Mouse (Mus musculus) heart, postnatal 0 days (tissue): ENCODE measurements around the gene Mum1. TPM values are rescaled to one million over a fixed set of nuclear protein-coding genes. Genes with fewer than 3 reads are reported as not detected.

Experiments
- ATAC-seq: fragments of 200-750 bp; cut with Nextera tagmentation; 2 replicates; pipeline ENCODE4 v1.8.0; 2017; ENCODE audit warnings: low read depth, moderate number of reproducible peaks, moderate library complexity; ENCODE audit not compliant: insufficient read depth
- DNase-seq: peaks from one replicate; pipeline ENCODE4 v3.0.0-alpha.2; 2016; ENCODE audit warnings: low spot score
- H3K27ac ChIP-seq: fragments of 300-500 bp; sonication (generic); 2 replicates; pipeline ENCODE4 v1.5.1; 2014; ENCODE audit warnings: low read depth, mild to moderate bottlenecking
- H3K27me3 ChIP-seq: fragments of 300-500 bp; sonication (generic); 2 replicates; pipeline ENCODE4 v1.6.1; 2014; ENCODE audit warnings: low read length, mixed read lengths; ENCODE audit not compliant: control insufficient read depth, insufficient read depth
- H3K36me3 ChIP-seq: fragments of 300-500 bp; sonication (generic); replicated peaks from 2 replicates; pipeline ENCODE4 v1.6.1; 2014; ENCODE audit warnings: low read length, mixed read lengths; ENCODE audit not compliant: control insufficient read depth, insufficient read depth
- H3K4me1 ChIP-seq: fragments of 300-500 bp; sonication (generic); 2 replicates; pipeline ENCODE4 v1.6.1; 2014; ENCODE audit warnings: antibody characterized with exemption; ENCODE audit not compliant: control insufficient read depth, insufficient read depth
- H3K4me2 ChIP-seq: fragments of 300-500 bp; sonication (generic); 2 replicates; pipeline ENCODE4 v1.6.1; 2014; ENCODE audit warnings: low read depth, mild to moderate bottlenecking, low read length, moderate library complexity
- H3K4me3 ChIP-seq: fragments of 300-500 bp; sonication (generic); 2 replicates; pipeline ENCODE4 v1.5.1; 2014; ENCODE audit warnings: low read depth, low read length
- H3K9ac ChIP-seq: fragments of 300-500 bp; sonication (generic); replicated peaks from 2 replicates; pipeline ENCODE4 v1.6.1; 2014; ENCODE audit warnings: low read depth, low read length, mixed read lengths
- H3K9me3 ChIP-seq: fragments of 300-500 bp; sonication (generic); replicated peaks from 2 replicates; pipeline ENCODE4 v1.6.1; 2016; ENCODE audit warnings: low read length; ENCODE audit not compliant: control insufficient read depth
- CTCF ChIP-seq: IDR thresholded peaks from 2 replicates; pipeline ENCODE4 v1.5.1; 2016; ENCODE audit warnings: antibody characterized with exemption, control low read depth, low read depth
- EP300 ChIP-seq: IDR thresholded peaks from 2 replicates; pipeline ENCODE4 v1.6.1; 2016; ENCODE audit warnings: antibody characterized with exemption, low read depth
- WGBS: fragments of 180-500 bp; shearing (Covaris S2); extraction: QIAGEN DNeasy Blood & Tissue Kit; methylation state at CpG from one replicate; pipeline ENCODE4 v1.1.7; 2014; 5-methylcytosine and 5-hydroxymethylcytosine counted together
- microRNA-seq: library from miRNA; unstranded; fragments of <30 nt; microRNA quantifications from one replicate; pipeline ENCODE4, GENCODE M21; 2016
- polyA plus RNA-seq: library from polyadenylated mRNA; unstranded; fragments of >200 nt; fragmentation: Nextera tagmentation; extraction: Ambion mirVana; gene quantifications from 2 replicates; pipeline ENCODE4 v1.2.1, GENCODE M21; 2015
- total RNA-seq: library from RNA; depleted of rRNA; stranded (reverse); fragments of >200 nt; gene quantifications from 2 replicates; pipeline ENCODE4 v1.2.3, GENCODE M21; 2014; ENCODE audit warnings: low replicate concordance; rRNA removed

Mum1 gene
- total and polyA plus RNA-seq, 2 experiments from 2014 or later, result 18.4 to 59.7 TPM

- WGBS, result 95% methylated on average over 12 of the region's 12 CpGs
- Histone ChIP-seq H3K36me3 (peaks cover 50% of the 10 kb centered on the region), H3K4me2 (no peak overlapping the region), H3K27ac (no peak overlapping the region), H3K4me3 (no peak overlapping the region), H3K9ac (no peak overlapping the region), H3K9me3 (no peaks in the 10 kb centered on the region), H3K27me3 (no peaks in the 10 kb centered on the region), H3K4me1 (no peaks in the 10 kb centered on the region)
- TF ChIP-seq EP300 (no peak), CTCF (no peak)
- DNase-seq, result no peak
- no peak for ATAC-seq
These were observed 61.9 kb downstream of the Mum1 start for GRCm38 (mm10) chr10:80288097-80288496.

GRCm38 (mm10) chr10:80288657-80289056, 62.4 kb downstream of the Mum1 start:
- Histone ChIP-seq H3K9me3 (no peaks in the 10 kb centered on the region), H3K4me1 (no peaks in the 10 kb centered on the region), H3K36me3 (peaks cover 46% of the 10 kb centered on the region), H3K4me3 (no peak overlapping the region), H3K27me3 (no peaks in the 10 kb centered on the region), H3K27ac (no peak overlapping the region), H3K4me2 (no peak overlapping the region), H3K9ac (no peak overlapping the region)
- 62% methylated on average over 8 of the region's 8 CpGs for WGBS
- TF ChIP-seq CTCF, result no peak
- no peak for TF ChIP-seq EP300
- DNase-seq, result no peak
- ATAC-seq, result no peak

- under 1% methylated on average over 72 of the region's 72 CpGs for whole genome bisulfite sequencing
- TF ChIP-seq EP300, result 0 out of 2 replicates have a peak, but pooled peaks have one; percentile 43
- TF ChIP-seq CTCF, result peak; percentile 66
These were observed 66.3 kb downstream of the Mum1 start, which contains the start of gene Rps15 for GRCm38 (mm10) chr10:80292251-80293146. Rps15 (plus strand) TSS chr10:80292453.

GRCm38 (mm10) chr10:80293325-80293724, 67.1 kb downstream of the Mum1 start:
- Histone ChIP-seq H3K9me3 (no peaks in the 10 kb centered on the region), H3K4me2 (peak overlapping the region; percentile 71), H3K4me3 (peak overlapping the region; percentile 80), H3K27ac (peak overlapping the region; percentile 88), H3K4me1 (0 out of 2 replicates have a peak, but pooled peaks cover 4% of the 10 kb centered on the region), H3K27me3 (peaks cover 8% of the 10 kb centered on the region), H3K36me3 (peaks cover 14% of the 10 kb centered on the region), H3K9ac (peak overlapping the region; percentile 94)
- WGBS, result 24% methylated on average over 14 of the region's 14 CpGs
- ATAC-seq, result no peak
- no peak for DNase-seq
- no peak for TF ChIP-seq CTCF
- no peak for TF ChIP-seq EP300

More at GRCm38 (mm10) chr10:80292251-80293146, 66.3 kb downstream of the Mum1 start, which contains the start of gene Rps15:
- H3K4me1 ChIP-seq, result 0 out of 2 replicates have a peak, but pooled peaks cover 4% of the 10 kb centered on the region
- H3K4me3 ChIP-seq, result peak within 1 kb of the TSS; percentile 80
- H3K27me3 ChIP-seq, result 0 out of 2 replicates have a peak, but pooled peaks cover 2% of the 10 kb centered on the region
- ATAC-seq (peak; percentile 92), DNase-seq (peak; percentile 97)
- H3K9me3 ChIP-seq, result no peaks in the 10 kb centered on the region
- H3K27ac ChIP-seq, result peak within 1 kb of the TSS; percentile 88
- H3K36me3 ChIP-seq, result peaks cover 22% of the 10 kb centered on the region
- H3K9ac ChIP-seq, result peak within 1 kb of the TSS; percentile 94
- peak within 1 kb of the TSS; percentile 71 for H3K4me2 ChIP-seq

Small RNAs within 50 kb of the gene (microRNA-seq; reads per million reads assigned to microRNA genes)
- gene Mir6911, result not detected

Other genes starting within 250 kb of the Mum1 start
- gene Tmem259, start 242.1 kb upstream of the Mum1 start, total RNA-seq, result 162 and 182 TPM in 2 replicates
- gene Tmem259, start 242.1 kb upstream of the Mum1 start, polyA plus RNA-seq, result 18.0 and 18.1 TPM in 2 replicates
- 142 and 158 TPM in 2 replicates for gene Cnn2, start 237.8 kb upstream of the Mum1 start, total RNA-seq
- gene Cnn2, start 237.8 kb upstream of the Mum1 start, polyA plus RNA-seq, result 126 and 149 TPM in 2 replicates
- gene Abca7, start 229.9 kb upstream of the Mum1 start, total RNA-seq, result 10.4 and 11.4 TPM in 2 replicates
- 1.9 TPM in 2 replicates for gene Abca7, start 229.9 kb upstream of the Mum1 start, polyA plus RNA-seq
- gene Arhgap45, start 209.8 kb upstream of the Mum1 start, total RNA-seq, result 3.9 and 11.0 TPM in 2 replicates
- 1.9 TPM in 2 replicates for gene Arhgap45, start 209.8 kb upstream of the Mum1 start, polyA plus RNA-seq
- gene Polr2e, start 186.6 kb upstream of the Mum1 start, total RNA-seq, result 70.6 and 106 TPM in 2 replicates
- 120 and 123 TPM in 2 replicates for gene Polr2e, start 186.6 kb upstream of the Mum1 start, polyA plus RNA-seq
- gene Gpx4, start 179.3 kb upstream of the Mum1 start, total RNA-seq, result 490 and 500 TPM in 2 replicates
- gene Gpx4, start 179.3 kb upstream of the Mum1 start, polyA plus RNA-seq, result 874 and 900 TPM in 2 replicates
- 21.1 and 22.0 TPM in 2 replicates for gene Sbno2, start 120.9 kb upstream of the Mum1 start, total RNA-seq
- 5.9 and 6.3 TPM in 2 replicates for gene Sbno2, start 120.9 kb upstream of the Mum1 start, polyA plus RNA-seq
- 40.3 and 57.4 TPM in 2 replicates for gene Stk11, start 110.6 kb upstream of the Mum1 start, total RNA-seq
- gene Stk11, start 110.6 kb upstream of the Mum1 start, polyA plus RNA-seq, result 10.6 and 10.8 TPM in 2 replicates
- gene Atp5d, start 87.8 kb upstream of the Mum1 start, total RNA-seq, result 970 and 972 TPM in 2 replicates
- gene Atp5d, start 87.8 kb upstream of the Mum1 start, polyA plus RNA-seq, result 1,858 and 1,876 TPM in 2 replicates
- 2.8 and 5.9 TPM in 2 replicates for gene Cbarp, start 85.6 kb upstream of the Mum1 start, total RNA-seq
- 1.0 and 1.1 TPM in 2 replicates for gene Cbarp, start 85.6 kb upstream of the Mum1 start, polyA plus RNA-seq
- 100 and 122 TPM in 2 replicates for gene Midn, start 78.2 kb upstream of the Mum1 start, total RNA-seq
- 12.4 and 15.8 TPM in 2 replicates for gene Midn, start 78.2 kb upstream of the Mum1 start, polyA plus RNA-seq
- gene Cirbp, start 60.4 kb upstream of the Mum1 start, total RNA-seq, result 121 and 163 TPM in 2 replicates
- gene Cirbp, start 60.4 kb upstream of the Mum1 start, polyA plus RNA-seq, result 208 and 330 TPM in 2 replicates
- gene 1600002K03Rik, start 53.5 kb upstream of the Mum1 start, total RNA-seq, result 0.66 and 8.9 TPM in 2 replicates
- 4.6 and 5.7 TPM in 2 replicates for gene 1600002K03Rik, start 53.5 kb upstream of the Mum1 start, polyA plus RNA-seq
- gene Efna2, start 47.0 kb upstream of the Mum1 start, total RNA-seq, result 2.4 and 3.0 TPM in 2 replicates
- 3.3 and 3.7 TPM in 2 replicates for gene Efna2, start 47.0 kb upstream of the Mum1 start, polyA plus RNA-seq
- gene Ndufs7, start 22.7 kb downstream of the Mum1 start, total RNA-seq, result 838 and 847 TPM in 2 replicates
- 1,203 and 1,284 TPM in 2 replicates for gene Ndufs7, start 22.7 kb downstream of the Mum1 start, polyA plus RNA-seq
- gene Gamt, start 34.6 kb downstream of the Mum1 start, total RNA-seq, result 27.2 and 27.7 TPM in 2 replicates
- 22.8 and 25.7 TPM in 2 replicates for gene Gamt, start 34.6 kb downstream of the Mum1 start, polyA plus RNA-seq
- gene Dazap1, start 35.1 kb downstream of the Mum1 start, total RNA-seq, result 88.9 and 96.2 TPM in 2 replicates
- gene Dazap1, start 35.1 kb downstream of the Mum1 start, polyA plus RNA-seq, result 24.8 and 30.3 TPM in 2 replicates
- gene Rps15, start 66.0 kb downstream of the Mum1 start, total RNA-seq, result 1,030 and 1,317 TPM in 2 replicates
- 499 and 510 TPM in 2 replicates for gene Rps15, start 66.0 kb downstream of the Mum1 start, polyA plus RNA-seq
- gene Apc2, start 69.5 kb downstream of the Mum1 start, total RNA-seq, result 1.4 and 3.4 TPM in 2 replicates
- 0.77 and 0.83 TPM in 2 replicates for gene Apc2, start 69.5 kb downstream of the Mum1 start, polyA plus RNA-seq
- 13.5 and 41.4 TPM in 2 replicates for gene 2310011J03Rik, start 94.1 kb downstream of the Mum1 start, total RNA-seq
- 35.2 and 37.4 TPM in 2 replicates for gene 2310011J03Rik, start 94.1 kb downstream of the Mum1 start, polyA plus RNA-seq
- gene Pcsk4, start 103.1 kb downstream of the Mum1 start, total RNA-seq, result not detected in 2 replicates
- 2.0 and 2.1 TPM in 2 replicates for gene Pcsk4, start 103.1 kb downstream of the Mum1 start, polyA plus RNA-seq
- not detected in 2 replicates for gene Reep6, start 103.5 kb downstream of the Mum1 start, total RNA-seq
- 0.85 and 1.0 TPM in 2 replicates for gene Reep6, start 103.5 kb downstream of the Mum1 start, polyA plus RNA-seq
- 18.5 and 34.6 TPM in 2 replicates for gene Adamtsl5, start 122.0 kb downstream of the Mum1 start, total RNA-seq
- gene Adamtsl5, start 122.0 kb downstream of the Mum1 start, polyA plus RNA-seq, result 12.6 and 14.6 TPM in 2 replicates
- gene Plk5, start 130.0 kb downstream of the Mum1 start, total RNA-seq, result 1.7 TPM in 1 of 2 replicates, not detected in the other
- 0.05 TPM in 2 replicates for gene Plk5, start 130.0 kb downstream of the Mum1 start, polyA plus RNA-seq
- gene Mex3d, start 161.2 kb downstream of the Mum1 start, total RNA-seq, result 20.0 and 26.4 TPM in 2 replicates
- gene Mex3d, start 161.2 kb downstream of the Mum1 start, polyA plus RNA-seq, result 2.2 and 2.9 TPM in 2 replicates
- 35.1 and 35.3 TPM in 2 replicates for gene Mbd3, start 173.1 kb downstream of the Mum1 start, total RNA-seq
- 75.6 and 78.0 TPM in 2 replicates for gene Mbd3, start 173.1 kb downstream of the Mum1 start, polyA plus RNA-seq
- gene Uqcr11, start 180.4 kb downstream of the Mum1 start, total RNA-seq, result 1,589 and 2,020 TPM in 2 replicates
- gene Uqcr11, start 180.4 kb downstream of the Mum1 start, polyA plus RNA-seq, result 3,128 and 3,343 TPM in 2 replicates
- gene Tcf3, start 207.2 kb downstream of the Mum1 start, total RNA-seq, result 77.8 and 91.4 TPM in 2 replicates
- 20.1 and 20.6 TPM in 2 replicates for gene Tcf3, start 207.2 kb downstream of the Mum1 start, polyA plus RNA-seq